Comparison of ENCODE assay signal across 8 mouse cellular contexts in genomic region chr4:104894004-104894734, GRCm38 (mm10). TPM values are rescaled to one million over a fixed set of nuclear protein-coding genes. Genes with fewer than 3 reads are reported as not detected.
DNase-seq lines count a peak whose midpoint lies in the region; ATAC-seq lines count a peak whose summit lies in the region.

No protein-coding gene starts in this region.

- ATAC-seq in megakaryocyte, adult 5-6 weeks (ENCODE audit: poor library complexity, severe bottlenecking) = peak; percentile 73

- DNase-seq in kidney, adult 8-10 months = peak; percentile 35 to 54
- no peak for DNase-seq in kidney, adult 11 months
- peak; percentile 68 for DNase-seq in Muller cell, postnatal 12 days (ENCODE audit: inconsistent ontology term)
- DNase-seq in cerebellum, postnatal 14 days = peak; percentile 75 to 82
- DNase-seq in frontal cortex, postnatal 36 days (ENCODE audit: low spot score in 2 of 2) = peak; percentile 66 to 76
- peak; percentile 67 for DNase-seq in layer of hippocampus, adult 9-10 months (ENCODE audit: low spot score)
- peak; percentile 51 for DNase-seq in thymus, postnatal 4 days

RNA-seq across cellular contexts. Expression of gene C8a, which starts 18.0 kb away (rescaled TPM):
- total RNA-seq in megakaryocyte, adult 5-6 weeks (2015) = not detected in 2 replicates
- total RNA-seq in megakaryocyte, adult 5-6 weeks (2017) = not detected in 2 replicates

RNA-seq across cellular contexts. Expression of gene Fyb2, which starts 19.1 kb away (rescaled TPM):
- total RNA-seq in megakaryocyte, adult 5-6 weeks (2015) = 0.36 TPM in 1 of 2 replicates, not detected in the other
- total RNA-seq in megakaryocyte, adult 5-6 weeks (2017) = not detected in 2 replicates

RNA-seq across cellular contexts. Expression of gene Gm17662, which starts 37.0 kb away (rescaled TPM):
- total RNA-seq in megakaryocyte, adult 5-6 weeks (2015) = not detected in 2 replicates
- total RNA-seq in megakaryocyte, adult 5-6 weeks (2017) = not detected in 2 replicates
